Mouse (Mus musculus) liver, postnatal 0 days (tissue): ENCODE measurements around the gene Naif1.

Experiments
- CTCF ChIP-seq: sonication (generic); IDR thresholded peaks from 2 replicates; pipeline ENCODE4 v1.5.1; 2016; ENCODE audit warnings: antibody characterized with exemption, low read depth
- EP300 ChIP-seq: IDR thresholded peaks from 2 replicates; pipeline ENCODE4 v1.6.1; 2016; ENCODE audit warnings: antibody characterized with exemption, low read depth, mild to moderate bottlenecking

- TF ChIP-seq CTCF (no peak), EP300 (no peak)
These were observed 9.6 kb upstream of the Naif1 start for GRCm38 (mm10) chr2:32440632-32441031.
